ENCODE assay signal across 8 mouse cellular contexts in genomic region chr8:121949222-121949800, GRCm38 (mm10). TPM values are rescaled to one million over a fixed set of nuclear protein-coding genes. Genes with fewer than 3 reads are reported as not detected.
DNase-seq lines count a peak whose midpoint lies in the region; ATAC-seq and TF ChIP-seq lines count a peak whose summit lies in the region.

Gene Banp (plus strand): TSS chr8:121949750.

- H3K4me2 ChIP-seq in embryonic facial prominence, embryonic 13.5 days = peak within 1 kb of the TSS; percentile 90
- H3K4me2 ChIP-seq in hindbrain, embryonic 13.5 days = peak within 1 kb of the TSS; percentile 92
- peak within 1 kb of the TSS; percentile 93 for H3K4me2 ChIP-seq in liver, embryonic 14.5 days (ENCODE audit: low read depth)

- H3K4me1 ChIP-seq in E14TG2a.4 (replicated peaks; ENCODE audit: low read depth, low read length) = peaks cover 61% of the 10 kb centered on the region
- peaks cover 49% of the 10 kb centered on the region for H3K4me1 ChIP-seq in embryonic facial prominence, embryonic 13.5 days
- peaks cover 53% of the 10 kb centered on the region for H3K4me1 ChIP-seq in hindbrain, embryonic 13.5 days (replicated peaks)
- H3K4me1 ChIP-seq in liver, embryonic 14.5 days (replicated peaks; ENCODE audit: control insufficient read depth in 2 of 2, insufficient read depth in 2 of 2, low read length in 1 of 2) = peaks cover 29 to 40% of the 10 kb centered on the region in 2 experiments

- no peak for TF ChIP-seq CTCF in E14TG2a.4 (conservative IDR thresholded peaks at IDR 0.05; ENCODE audit: low read length)
- TF ChIP-seq CTCF in liver, embryonic 14.5 days (IDR thresholded peaks at IDR 0.05; ENCODE audit: low read depth) = no peak

- H3K27ac ChIP-seq in embryonic facial prominence, embryonic 13.5 days = peak within 1 kb of the TSS; percentile 95
- peak within 1 kb of the TSS; percentile 97 for H3K27ac ChIP-seq in hindbrain, embryonic 13.5 days
- peak within 1 kb of the TSS; percentile 57 for H3K27ac ChIP-seq in liver, embryonic 14.5 days

- peaks cover 23% of the 10 kb centered on the region for H3K36me3 ChIP-seq in E14TG2a.4 (ENCODE audit: insufficient read depth, low read length)
- H3K36me3 ChIP-seq in embryonic facial prominence, embryonic 13.5 days = peaks cover 7% of the 10 kb centered on the region; the same call in 1 of the 2 replicates
- 0 out of 2 replicates have a peak, but pooled peaks cover 4% of the 10 kb centered on the region for H3K36me3 ChIP-seq in hindbrain, embryonic 13.5 days
- no peaks in the 10 kb centered on the region; the same call in 1 of the 2 replicates for H3K36me3 ChIP-seq in liver, embryonic 14.5 days (replicated peaks; ENCODE audit: control insufficient read depth, insufficient read depth, low read depth)

- WGBS in embryonic facial prominence, embryonic 13.5 days = 60% methylated on average over 6 of the region's 6 CpGs
- WGBS in hindbrain, embryonic 13.5 days = 64% methylated on average over 6 of the region's 6 CpGs
- 52% methylated on average over 6 of the region's 6 CpGs for WGBS in liver, embryonic 14.5 days (ENCODE audit: insufficient replicate concordance)

- intact Hi-C loops in heart, postnatal 36 days (cut with DNase I) = no loop called here

- H3K9ac ChIP-seq in embryonic facial prominence, embryonic 13.5 days = peak within 1 kb of the TSS; percentile 99
- H3K9ac ChIP-seq in hindbrain, embryonic 13.5 days = peak within 1 kb of the TSS; percentile 99
- H3K9ac ChIP-seq in liver, embryonic 14.5 days (replicated peaks) = peak within 1 kb of the TSS; percentile 91

- H3K27me3 ChIP-seq in E14TG2a.4 (ENCODE audit: insufficient read depth, low read length) = no peaks in the 10 kb centered on the region
- H3K27me3 ChIP-seq in embryonic facial prominence, embryonic 13.5 days = no peaks in the 10 kb centered on the region
- no peaks in the 10 kb centered on the region for H3K27me3 ChIP-seq in hindbrain, embryonic 13.5 days
- H3K27me3 ChIP-seq in liver, embryonic 14.5 days (ENCODE audit: control insufficient read depth, insufficient read depth, low read length) = no peaks in the 10 kb centered on the region

- no peak for DNase-seq in heart, adult 8-10 months (ENCODE audit: low spot score)
- DNase-seq in heart, postnatal 36 days = no peak
- no peak for DNase-seq in liver, embryonic 14.5 days (ENCODE audit: low read depth in 3 of 3, low spot score in 3 of 3)
- no peak for DNase-seq in embryo, embryonic 10 days (ENCODE audit: low spot score)
- DNase-seq in embryo, embryonic 9.5 days (ENCODE audit: extremely low spot score) = no peak

- H3K9me3 ChIP-seq in E14TG2a.4 (ENCODE audit: low read length) = no peaks in the 10 kb centered on the region
- no peaks in the 10 kb centered on the region for H3K9me3 ChIP-seq in embryonic facial prominence, embryonic 13.5 days
- H3K9me3 ChIP-seq in hindbrain, embryonic 13.5 days = no peaks in the 10 kb centered on the region
- no peaks in the 10 kb centered on the region for H3K9me3 ChIP-seq in liver, embryonic 14.5 days (ENCODE audit: control insufficient read depth, low read length)

- peak within 1 kb of the TSS; percentile 98 for H3K4me3 ChIP-seq in E14TG2a.4 (replicated peaks; ENCODE audit: low read length)
- H3K4me3 ChIP-seq in embryonic facial prominence, embryonic 13.5 days = peak within 1 kb of the TSS; percentile 92
- H3K4me3 ChIP-seq in hindbrain, embryonic 13.5 days = peak within 1 kb of the TSS; percentile 72
- H3K4me3 ChIP-seq in liver, embryonic 14.5 days (ENCODE audit: insufficient read depth in 1 of 2, low read depth in 2 of 2, low read length in 2 of 2) = peak within 1 kb of the TSS; percentile 87 to 97

- no peak for TF ChIP-seq EP300 in liver, embryonic 14.5 days (IDR thresholded peaks at IDR 0.05; ENCODE audit: low read depth)

- ATAC-seq in embryonic facial prominence, embryonic 13.5 days (ENCODE audit: insufficient number of reproducible peaks, insufficient read depth, low FRiP score, low TSS enrichment, low read depth) = no peak
- ATAC-seq in hindbrain, embryonic 13.5 days (ENCODE audit: low FRiP score) = peak; percentile 2; the same call in 1 of the 2 replicates
- ATAC-seq in liver, embryonic 14.5 days (ENCODE audit: insufficient read depth) = no peak

RNA-seq across cellular contexts. Expression of gene Banp, which starts in this region (rescaled TPM):
- 10 to 100 TPM in 3 of 4 experiments, 1 to 10 TPM in 1; 7.6 to 24.8 (median 17.2) TPM for total RNA-seq in heart, adult 8-10 months (2022)
- 10 to 100 TPM in 1 of 2 experiments, 1 to 10 TPM in 1; 8.5 to 19.2 TPM for total RNA-seq in heart, postnatal 36 days (2021)
- polyA plus RNA-seq in embryonic facial prominence, embryonic 13.5 days (2015; fragmentation: Nextera tagmentation; extraction: Ambion mirVana) = 42.6 and 49.4 TPM in 2 replicates
- 50.3 and 59.0 TPM in 2 replicates for polyA plus RNA-seq in hindbrain, embryonic 13.5 days (2015; fragmentation: Nextera tagmentation; extraction: Ambion mirVana)
- 20.8 and 23.0 TPM in 2 replicates for polyA plus RNA-seq in liver, embryonic 14.5 days (2012; rRNA removed)
- polyA plus RNA-seq in liver, embryonic 14.5 days (2014; fragmentation: Nextera tagmentation; extraction: Ambion mirVana) = 12.0 and 13.6 TPM in 2 replicates
